Mouse (Mus musculus) myocyte (in vitro differentiated cells): Measurements from ENCODE around the gene Smyd5. TPM values are rescaled to one million over a fixed set of nuclear protein-coding genes. Genes with fewer than 3 reads are reported as not detected.
A peak's percentile ranks its signal among the peaks of the same experiment; 100 is the strongest.

Source experiments
- H3K27me3 ChIP-seq: one replicate; pipeline ENCODE4 v1.6.1; 2011; ENCODE audit not compliant: control insufficient read depth, insufficient read depth, insufficient read length
- H3K36me3 ChIP-seq: one replicate; pipeline ENCODE4 v1.6.1; 2011; ENCODE audit not compliant: control insufficient read depth, insufficient read depth
- H3K4me2 ChIP-seq: one replicate; pipeline ENCODE4 v1.6.1; 2011; ENCODE audit warnings: low read depth, control low read depth
- H3K4me3 ChIP-seq: one replicate; pipeline ENCODE4 v1.5.1; 2011; ENCODE audit warnings: mild to moderate bottlenecking, control low read depth, moderate library complexity
- H3K79me2 ChIP-seq: one replicate; pipeline ENCODE4 v1.6.1; 2011; ENCODE audit not compliant: control insufficient read depth, insufficient read depth
- H3ac ChIP-seq: one replicate; pipeline ENCODE4 v1.6.1; 2011; ENCODE audit not compliant: control insufficient read depth, insufficient read length
- CEBPB ChIP-seq: IDR thresholded peaks from 2 replicates; pipeline ENCODE4 v1.6.1; 2011; ENCODE audit warnings: mild to moderate bottlenecking, moderate library complexity; ENCODE audit not compliant: poor library complexity, insufficient read depth, severe bottlenecking
- E2F4 ChIP-seq: IDR thresholded peaks from one replicate; pipeline ENCODE4 v1.6.1; 2011; ENCODE audit warnings: mild to moderate bottlenecking, control low read depth, moderate library complexity; ENCODE audit not compliant: insufficient read depth
- MAX ChIP-seq: IDR thresholded peaks from one replicate; pipeline ENCODE4 v1.6.1; 2011; ENCODE audit warnings: low read depth, mild to moderate bottlenecking, control low read depth
- MYOD1 ChIP-seq, 3 experiments: IDR thresholded peaks; one replicate each; pipeline ENCODE4 v1.6.1; 2011; ENCODE audit warnings: control low read depth in 2 of 3, low read depth in 2 of 3, mild to moderate bottlenecking in 2 of 3, moderate library complexity in 1 of 3; ENCODE audit not compliant: insufficient read length in 2 of 3, control insufficient read depth in 1 of 3
- MYOG ChIP-seq, 3 experiments: IDR thresholded peaks; one replicate each; pipeline ENCODE4 v1.6.1; 2011; ENCODE audit warnings: control low read depth in 2 of 3, low read depth in 2 of 3, mild to moderate bottlenecking in 2 of 3; ENCODE audit not compliant: insufficient read length in 2 of 3, control insufficient read depth in 1 of 3, insufficient read depth in 1 of 3
- POLR2A ChIP-seq: IDR thresholded peaks from one replicate; pipeline ENCODE4 v1.6.1; 2011; ENCODE audit warnings: low read depth, mild to moderate bottlenecking, control low read depth, moderate library complexity; ENCODE audit not compliant: insufficient read length
- POLR2AphosphoS2 ChIP-seq: IDR thresholded peaks from one replicate; pipeline ENCODE4 v1.6.1; 2011; ENCODE audit warnings: low read depth, control low read depth; ENCODE audit not compliant: insufficient read length
- REST ChIP-seq: IDR thresholded peaks from one replicate; pipeline ENCODE4 v1.6.1; 2011; ENCODE audit warnings: mild to moderate bottlenecking, control low read depth, moderate library complexity; ENCODE audit not compliant: insufficient read depth, insufficient read length
- SRF ChIP-seq: IDR thresholded peaks from one replicate; pipeline ENCODE4 v1.6.1; 2011; ENCODE audit warnings: low read depth; ENCODE audit not compliant: control insufficient read depth, insufficient read length
- TCF12 ChIP-seq: IDR thresholded peaks from one replicate; pipeline ENCODE4 v1.6.1; 2011; ENCODE audit warnings: mild to moderate bottlenecking, control low read depth; ENCODE audit not compliant: poor library complexity, insufficient read depth, severe bottlenecking
- TCF3 ChIP-seq: IDR thresholded peaks from one replicate; pipeline ENCODE4 v1.6.1; 2011; ENCODE audit warnings: low read depth, control low read depth; ENCODE audit not compliant: insufficient read length
- USF1 ChIP-seq: IDR thresholded peaks from one replicate; pipeline ENCODE4 v1.6.1; 2011; ENCODE audit warnings: low read depth, mild to moderate bottlenecking, control low read depth, moderate library complexity
- polyA plus RNA-seq: library from polyadenylated mRNA; unstranded; fragments of >200 nt; fragmentation: generic; extraction: Trizol; gene quantifications from one replicate; pipeline ENCODE4 v1.2.1, GENCODE M21; 2012; ENCODE audit warnings: missing spikeins

Gene Smyd5
- 34.6 TPM for polyA plus RNA-seq

DNA sequence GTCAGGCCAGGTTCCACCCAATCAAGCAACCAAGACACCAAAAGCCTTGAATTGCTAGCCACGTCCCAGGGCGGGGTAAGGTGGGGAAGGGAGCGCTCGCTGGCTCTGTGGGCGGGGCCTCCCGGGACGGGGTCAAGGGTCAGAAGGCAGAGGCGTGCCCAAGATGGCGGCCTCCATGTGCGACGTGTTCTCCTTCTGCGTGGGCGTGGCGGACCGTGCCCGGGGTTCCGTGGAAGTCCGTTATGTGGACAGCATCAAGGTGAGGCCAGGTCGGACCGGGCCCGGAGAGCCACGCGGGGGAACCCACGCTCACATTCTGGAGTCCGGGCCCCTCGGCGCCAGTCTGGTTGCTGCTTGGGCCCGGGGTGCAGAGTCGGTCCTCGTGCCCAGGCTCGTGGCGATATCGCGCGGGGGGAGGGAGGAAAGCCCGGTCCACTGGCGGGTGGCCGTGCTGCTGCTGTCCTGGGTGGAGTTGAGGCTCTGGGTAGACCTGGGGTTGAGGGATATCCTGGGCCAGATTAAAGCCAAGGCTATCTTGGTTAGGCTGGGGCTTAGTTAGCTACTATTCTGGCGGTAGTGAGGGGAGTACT, at the start of gene Smyd5:
TSS of gene Smyd5 (plus strand) at position 148 of the 590 bp plus-strand sequence.
- Histone ChIP-seq H3K4me3 (peak within 1 kb of the TSS; percentile 57), H3K27me3 (peaks cover 9% of the 10 kb centered on the region), H3K36me3 (no peaks in the 10 kb centered on the region), H3ac (peak within 1 kb of the TSS; percentile 16), H3K4me2 (peak within 1 kb of the TSS; percentile 76), H3K79me2 (peaks cover 39% of the 10 kb centered on the region)
- TF ChIP-seq TCF3: no peak
- TF ChIP-seq MAX: peak; percentile 58
- TF ChIP-seq MYOG (IDR thresholded peaks at IDR 0.05; ENCODE audit: control insufficient read depth in 1 of 3, insufficient read depth in 1 of 3, insufficient read length in 2 of 3, low read depth in 2 of 3): peak in 1 of 3 experiments; percentile 14
- peak; percentile 77 for TF ChIP-seq POLR2AphosphoS2
- TF ChIP-seq POLR2A: peak; percentile 85

- peak overlapping the region; percentile 28 for H3K4me2 ChIP-seq
- no peaks in the 10 kb centered on the region for H3K36me3 ChIP-seq
- H3K27me3 ChIP-seq: no peaks in the 10 kb centered on the region
- H3K4me3 ChIP-seq: no peak overlapping the region
- no peaks in the 10 kb centered on the region for H3K79me2 ChIP-seq
- TF ChIP-seq MYOD1 (IDR thresholded peaks at IDR 0.05; ENCODE audit: control insufficient read depth in 1 of 3, insufficient read length in 2 of 3, low read depth in 2 of 3): peak in 1 of 3 experiments; percentile 51
- TF ChIP-seq TCF3: no peak
- peak; percentile 26; the same call in 1 of the 2 replicates for TF ChIP-seq CEBPB
- H3ac ChIP-seq: no peak overlapping the region
These were observed 49.0 kb upstream of the Smyd5 start for GRCm38 (mm10) chr6:85382791-85383190.

- Histone ChIP-seq H3K4me3 (no peak overlapping the region), H3ac (no peak overlapping the region), H3K4me2 (no peak overlapping the region), H3K27me3 (peaks cover 9% of the 10 kb centered on the region), H3K79me2 (no peaks in the 10 kb centered on the region), H3K36me3 (no peaks in the 10 kb centered on the region)
- TF ChIP-seq SRF: no peak
- no peak for TF ChIP-seq MYOG (IDR thresholded peaks at IDR 0.05; ENCODE audit: control insufficient read depth in 1 of 3, insufficient read depth in 1 of 3, insufficient read length in 2 of 3, low read depth in 2 of 3)
- TF ChIP-seq E2F4: no peak
- TF ChIP-seq TCF3: no peak
- no peak for TF ChIP-seq USF1
- no peak for TF ChIP-seq MYOD1 (IDR thresholded peaks at IDR 0.05; ENCODE audit: control insufficient read depth in 1 of 3, insufficient read length in 2 of 3, low read depth in 2 of 3)
- no peak for TF ChIP-seq MAX
- no peak for TF ChIP-seq POLR2AphosphoS2
- no peak for TF ChIP-seq CEBPB
- no peak for TF ChIP-seq REST
- no peak for TF ChIP-seq TCF12
- TF ChIP-seq POLR2A: no peak
These were observed 43.2 kb upstream of the Smyd5 start for GRCm38 (mm10) chr6:85388608-85389007.

- Histone ChIP-seq H3K4me2 (no peak overlapping the region), H3K27me3 (peaks cover 18% of the 10 kb centered on the region), H3K79me2 (no peaks in the 10 kb centered on the region), H3K36me3 (no peaks in the 10 kb centered on the region), H3ac (no peak overlapping the region), H3K4me3 (no peak overlapping the region)
- TF ChIP-seq SRF (no peak), MYOG (IDR thresholded peaks at IDR 0.05; ENCODE audit: control insufficient read depth in 1 of 3, insufficient read depth in 1 of 3, insufficient read length in 2 of 3, low read depth in 2 of 3) (no peak), MAX (no peak), POLR2AphosphoS2 (no peak), TCF12 (no peak), E2F4 (no peak), MYOD1 (IDR thresholded peaks at IDR 0.05; ENCODE audit: control insufficient read depth in 1 of 3, insufficient read length in 2 of 3, low read depth in 2 of 3) (no peak), POLR2A (no peak), TCF3 (no peak), CEBPB (no peak), REST (no peak), USF1 (no peak)
These were observed 40.0 kb upstream of the Smyd5 start for GRCm38 (mm10) chr6:85391803-85392202.

DNA sequence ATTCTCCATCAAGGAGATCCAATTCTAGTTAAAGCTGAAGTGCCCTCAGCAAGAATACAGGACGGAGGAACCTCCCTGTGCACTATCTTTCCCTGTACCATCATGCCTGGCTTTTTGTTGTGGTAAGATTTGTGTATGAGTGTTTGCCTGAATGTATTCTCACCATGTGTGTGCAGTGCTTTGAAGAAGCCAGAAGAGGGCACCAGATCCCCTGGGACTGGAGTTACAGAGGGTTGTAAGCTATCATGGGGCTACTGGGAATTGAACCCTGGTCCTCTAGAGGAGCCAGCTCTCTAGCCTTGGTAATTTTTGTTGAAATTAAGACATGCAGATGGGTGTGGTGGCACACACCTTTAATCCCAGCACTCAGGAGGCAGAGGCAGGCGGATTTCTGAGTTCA, 36.4 kb upstream of the Smyd5 start:
- peaks cover 27% of the 10 kb centered on the region for H3K27me3 ChIP-seq
- no peak overlapping the region for H3K4me3 ChIP-seq
- H3K79me2 ChIP-seq: no peaks in the 10 kb centered on the region
- TF ChIP-seq E2F4: no peak
- no peak for TF ChIP-seq MYOD1 (IDR thresholded peaks at IDR 0.05; ENCODE audit: control insufficient read depth in 1 of 3, insufficient read length in 2 of 3, low read depth in 2 of 3)
- TF ChIP-seq MYOG (IDR thresholded peaks at IDR 0.05; ENCODE audit: control insufficient read depth in 1 of 3, insufficient read depth in 1 of 3, insufficient read length in 2 of 3, low read depth in 2 of 3): no peak
- TF ChIP-seq POLR2AphosphoS2: no peak
- no peak for TF ChIP-seq CEBPB
- TF ChIP-seq REST: no peak
- H3K4me2 ChIP-seq: no peak overlapping the region
- H3ac ChIP-seq: no peak overlapping the region
- no peaks in the 10 kb centered on the region for H3K36me3 ChIP-seq
